Mouse (Mus musculus) thymus, postnatal 0 days (tissue): ENCODE data around the gene Sgf29. TPM values are rescaled to one million over a fixed set of nuclear protein-coding genes. Genes with fewer than 3 reads are reported as not detected.

Source experiments
- DNase-seq: peaks from one replicate; pipeline ENCODE4 v3.0.0-alpha.2; 2015; ENCODE audit warnings: low spot score
- polyA plus RNA-seq: library from polyadenylated mRNA; unstranded; fragments of >200 nt; fragmentation: Nextera tagmentation; extraction: Ambion mirVana; gene quantifications from 2 replicates; pipeline ENCODE4 v1.2.1, GENCODE M21; 2015

Sgf29 gene
- 62.2 and 72.9 TPM in 2 replicates for polyA plus RNA-seq

DNA sequence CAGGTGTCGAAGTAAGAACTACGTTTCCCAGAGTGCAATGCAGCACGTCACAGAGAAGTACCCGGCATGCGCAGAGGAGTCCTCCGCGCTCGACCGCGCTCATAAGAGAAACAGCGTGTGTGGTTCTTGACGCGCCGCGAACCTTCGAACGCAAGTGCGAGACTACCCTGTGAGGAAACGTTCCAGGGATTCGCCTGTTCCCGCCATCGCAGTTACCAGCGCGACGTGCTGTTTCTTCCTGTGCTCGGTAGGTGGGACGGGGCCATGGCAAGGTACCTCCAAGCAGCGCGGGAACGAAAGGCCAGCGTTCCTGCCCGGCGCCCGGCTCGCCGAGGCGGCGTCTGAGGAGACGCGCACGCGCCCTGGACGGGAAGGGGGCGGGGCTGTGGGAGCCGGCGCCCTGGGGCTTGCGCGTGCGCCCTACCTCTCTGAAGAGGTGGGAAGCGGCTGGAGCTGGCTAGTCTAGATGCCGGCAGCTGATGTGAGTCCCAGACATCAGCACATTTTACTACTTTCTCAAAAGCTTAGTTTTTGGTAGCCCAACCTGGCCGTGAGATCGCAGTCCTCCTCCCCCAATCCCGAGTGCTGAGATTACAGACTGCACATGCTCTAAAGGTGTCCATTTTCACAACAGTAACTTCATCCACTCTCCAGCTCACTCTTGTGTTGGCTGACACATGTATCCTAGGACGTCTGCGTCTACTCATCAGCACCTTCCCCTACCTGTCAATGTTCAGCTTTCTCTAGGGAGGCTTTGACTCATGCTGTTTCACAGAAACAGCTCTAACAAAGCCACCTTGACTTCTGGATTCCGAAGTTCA lies at the start of gene Sgf29:
Gene Sgf29, plus strand, starts transcription at position 79 of the 821 bp plus-strand sequence.
- peak; percentile 93 for DNase-seq

DNA sequence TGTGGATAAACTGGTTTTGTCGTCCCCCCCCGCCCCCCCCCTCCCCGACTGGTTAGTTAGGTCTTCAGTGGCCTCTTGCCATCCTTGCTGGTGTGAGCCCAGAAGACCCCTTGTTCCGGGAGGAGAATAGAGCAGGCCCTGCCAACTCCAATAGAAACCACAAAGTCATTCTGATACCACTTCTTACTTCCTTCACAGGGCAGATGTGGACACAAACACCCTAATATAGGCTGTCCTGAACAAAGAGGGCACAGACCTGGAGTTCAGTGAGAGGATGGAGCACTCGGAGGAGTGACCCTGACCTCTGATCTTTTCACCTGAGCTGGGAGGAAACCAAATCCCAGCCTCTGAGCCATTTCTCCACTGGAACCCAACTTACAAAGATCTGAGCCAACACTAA lies 47.2 kb upstream of the Sgf29 start:
- no peak for DNase-seq

DNA sequence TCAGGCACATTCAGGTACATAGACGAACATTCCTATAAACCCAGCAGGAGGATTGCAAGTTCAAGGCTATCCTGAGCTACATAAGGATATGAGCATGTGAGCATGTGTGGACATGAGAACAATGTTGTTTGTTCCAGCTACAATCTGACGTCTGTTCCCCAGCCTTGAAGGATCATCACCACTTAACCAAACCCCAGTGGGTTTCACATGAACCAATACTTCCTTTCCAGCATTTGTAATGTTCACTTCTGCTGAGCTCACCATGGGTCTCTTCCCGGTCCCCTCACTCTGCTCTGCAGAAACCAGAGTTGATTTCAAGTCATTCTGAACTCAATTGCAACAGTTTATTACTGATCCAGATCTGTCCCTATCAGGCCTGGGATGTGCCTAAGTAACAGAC lies 46.5 kb upstream of the Sgf29 start:
- no peak for DNase-seq

DNA sequence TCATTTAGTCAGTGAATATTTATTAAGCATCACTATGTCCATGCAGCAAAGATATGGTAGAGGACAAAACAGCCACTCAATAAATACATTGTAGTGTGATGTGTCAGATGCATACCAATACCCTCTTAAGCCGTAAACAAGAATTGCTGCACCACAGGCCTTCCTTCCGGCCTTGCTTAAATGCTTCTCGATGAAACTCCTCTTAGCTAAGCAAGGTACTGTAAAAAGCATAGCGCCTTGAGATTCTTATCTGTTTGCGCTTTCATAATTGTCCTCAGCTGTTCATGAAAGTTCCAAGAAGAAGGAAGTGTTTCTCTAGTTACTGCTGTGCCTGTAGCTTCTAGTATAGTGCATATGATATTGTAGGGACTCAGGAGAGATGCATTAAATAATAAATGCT lies 42.5 kb upstream of the Sgf29 start:
- peak; percentile 51 for DNase-seq

DNA sequence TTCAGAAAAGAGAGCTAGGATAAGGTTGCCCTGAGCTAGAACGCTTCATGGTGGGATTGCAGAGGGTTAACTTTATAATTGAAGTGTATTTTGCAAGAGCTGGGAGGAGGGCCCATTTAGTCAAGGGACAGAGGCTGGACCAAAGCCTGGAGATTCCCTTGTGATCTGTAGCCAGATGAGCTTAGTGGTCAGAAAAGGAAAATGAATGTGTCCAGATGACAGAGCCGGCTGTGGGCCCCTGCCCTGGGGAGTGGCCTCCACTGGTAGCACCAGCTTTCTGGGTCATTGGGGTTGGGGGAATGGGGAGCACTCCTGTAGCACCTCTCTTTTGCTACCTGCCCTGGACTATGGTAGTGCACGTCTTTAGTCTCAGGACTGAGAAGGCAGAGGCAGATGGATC lies 42.0 kb upstream of the Sgf29 start:
- no peak for DNase-seq

DNA sequence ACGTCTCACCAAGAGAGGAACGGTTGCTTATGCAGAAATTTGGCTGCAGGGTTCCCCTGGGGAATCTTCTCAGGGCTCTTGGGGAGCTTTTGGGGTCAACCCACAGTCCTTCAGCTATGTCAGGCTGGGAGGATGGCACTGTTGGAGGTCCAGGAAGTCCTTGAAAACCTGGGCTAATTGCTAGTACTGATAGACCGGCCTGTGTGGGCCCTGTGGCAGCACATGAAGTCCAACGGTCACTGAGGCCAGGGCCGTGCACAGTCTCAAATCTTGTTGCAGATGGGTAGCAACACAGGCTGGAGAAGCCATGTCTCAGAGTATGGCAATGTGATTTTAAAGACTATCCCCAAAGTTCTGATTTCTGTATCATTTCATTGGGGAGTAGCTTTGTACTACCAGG lies 41.3 kb upstream of the Sgf29 start:
- no peak for DNase-seq

DNA sequence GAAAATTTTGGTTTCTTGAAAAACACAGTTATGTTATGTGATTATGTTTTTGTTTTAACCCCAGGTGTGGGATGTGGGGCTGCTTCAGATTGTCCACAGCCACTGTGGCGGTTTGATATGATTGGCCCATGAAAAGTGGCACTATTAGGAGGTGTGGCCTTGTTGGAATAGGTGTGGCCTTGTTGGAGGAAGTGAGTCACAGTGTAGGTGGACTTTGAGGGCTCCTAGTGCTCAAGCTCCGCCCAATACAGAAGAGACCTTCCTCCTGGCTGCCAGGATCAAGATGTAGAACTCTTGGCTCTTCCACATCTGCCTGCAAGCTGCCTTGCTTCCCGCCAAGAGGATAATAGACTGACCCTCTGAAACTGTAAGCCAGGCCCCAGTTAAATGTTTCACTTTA lies 36.4 kb upstream of the Sgf29 start:
- no peak for DNase-seq

DNA sequence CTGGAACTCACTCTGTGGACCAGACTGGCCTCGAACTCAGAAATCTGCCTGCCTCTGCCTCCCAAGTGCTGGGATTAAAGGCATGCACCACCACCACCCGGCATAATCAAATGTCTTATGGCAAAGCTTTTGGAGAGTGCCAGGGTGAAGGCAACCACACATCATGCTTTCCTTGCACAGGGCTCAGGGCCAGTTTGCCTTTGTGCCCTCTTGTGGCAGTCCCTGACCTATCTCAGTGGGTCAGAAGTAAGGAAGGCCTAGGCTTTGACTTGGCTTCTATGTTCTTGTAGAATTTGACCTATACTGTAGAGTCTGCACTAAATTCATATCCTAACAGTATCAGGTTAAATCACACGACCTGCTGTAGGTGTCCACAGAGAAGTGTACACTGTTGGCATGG lies 32.4 kb upstream of the Sgf29 start:
- DNase-seq = no peak

DNA sequence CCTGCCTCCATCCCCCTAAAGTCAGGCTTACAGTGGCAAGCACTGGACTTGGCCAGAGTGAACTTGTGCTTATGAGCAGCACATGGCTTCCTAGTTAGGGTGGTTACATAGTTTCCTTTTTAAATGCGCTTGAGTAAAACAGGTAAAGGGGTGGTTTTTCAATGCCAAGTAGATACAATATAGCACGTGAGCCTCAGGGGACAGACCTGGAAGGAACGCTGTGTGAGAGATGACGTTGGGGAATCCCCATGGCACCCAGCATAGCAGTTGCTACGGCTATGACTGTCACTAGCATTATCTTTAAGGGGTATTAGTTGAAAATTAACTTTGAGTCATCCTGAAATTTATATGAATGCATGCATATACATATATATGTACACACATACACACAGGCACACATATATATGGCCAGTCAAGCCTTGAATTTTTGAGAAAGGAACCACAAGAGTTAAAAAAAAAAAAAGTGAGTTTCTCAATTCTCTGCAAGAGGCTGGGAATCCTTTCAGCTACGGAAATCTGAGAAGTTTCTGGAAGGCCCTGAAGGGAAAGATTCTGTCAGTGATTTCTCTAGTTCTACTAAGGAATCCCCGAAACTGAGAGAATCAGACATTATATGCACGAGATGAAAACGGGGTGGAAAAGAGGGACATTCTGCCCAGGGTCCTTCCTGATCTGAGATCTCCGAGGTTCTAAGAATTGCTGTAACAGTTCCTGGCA lies 29.4 kb upstream of the Sgf29 start:
- no peak for DNase-seq

DNA sequence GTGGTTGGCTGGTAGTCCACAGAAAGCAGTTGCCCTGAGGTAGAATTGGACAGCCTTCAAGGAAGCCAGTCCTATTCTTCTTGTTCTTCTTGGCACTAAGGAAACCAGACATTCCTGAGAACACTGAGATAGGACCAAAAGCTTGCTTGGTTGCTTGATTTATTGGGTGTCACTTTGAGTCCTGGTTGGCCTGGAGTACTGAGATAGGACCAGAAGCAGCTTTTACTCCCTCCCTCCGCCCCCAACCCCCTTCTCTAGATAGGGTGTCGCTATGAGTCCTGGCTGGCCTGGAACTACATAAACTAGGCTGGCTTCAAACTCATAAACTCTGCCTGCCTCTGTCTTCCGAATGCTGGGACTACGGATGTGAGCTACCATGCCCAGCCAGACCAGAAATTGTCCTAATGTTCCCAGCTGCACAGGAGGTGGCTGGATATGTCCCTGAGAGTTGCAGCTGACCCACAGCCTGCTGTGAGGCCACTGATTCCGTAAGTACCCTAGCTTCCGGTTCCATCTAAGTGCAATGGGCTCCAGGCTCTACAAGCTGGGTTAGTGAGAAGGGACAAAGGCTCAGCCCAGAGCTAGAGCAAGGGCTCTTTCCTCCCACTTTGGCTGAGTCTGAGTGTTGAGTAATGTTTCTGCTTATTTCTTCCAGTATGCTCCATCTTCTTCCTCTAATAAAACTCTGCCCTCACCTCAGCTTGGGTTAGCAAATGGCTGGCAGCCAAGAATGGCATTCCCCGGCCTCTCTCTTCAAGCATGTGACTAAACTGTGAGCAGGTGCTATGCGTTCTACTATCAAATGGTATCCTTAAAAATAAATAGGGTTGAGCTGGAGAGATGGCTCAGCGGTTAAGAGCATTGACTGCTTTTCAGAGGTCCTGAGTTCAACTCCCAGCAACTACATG lies 27.4 kb upstream of the Sgf29 start:
- no peak for DNase-seq

DNA sequence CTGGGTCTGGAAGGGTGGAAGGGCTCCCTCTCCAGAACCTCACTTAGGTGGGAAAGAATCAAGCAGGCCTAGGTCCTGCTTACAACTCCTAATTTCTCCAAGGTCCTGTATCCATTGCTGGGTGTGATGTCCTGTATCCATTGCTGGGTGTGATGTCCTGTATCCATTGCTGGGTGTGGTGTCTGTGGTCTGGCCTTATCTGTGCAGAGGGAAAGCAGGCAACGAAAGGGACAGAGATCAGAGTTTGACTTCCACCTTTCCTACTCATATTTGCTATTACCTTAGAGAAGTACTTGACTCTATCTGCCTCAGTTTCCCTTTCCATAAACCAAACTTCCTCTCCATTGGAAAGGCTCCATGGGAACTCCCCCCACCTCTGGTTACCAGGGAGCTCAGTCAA lies 25.7 kb upstream of the Sgf29 start:
- no peak for DNase-seq

DNA sequence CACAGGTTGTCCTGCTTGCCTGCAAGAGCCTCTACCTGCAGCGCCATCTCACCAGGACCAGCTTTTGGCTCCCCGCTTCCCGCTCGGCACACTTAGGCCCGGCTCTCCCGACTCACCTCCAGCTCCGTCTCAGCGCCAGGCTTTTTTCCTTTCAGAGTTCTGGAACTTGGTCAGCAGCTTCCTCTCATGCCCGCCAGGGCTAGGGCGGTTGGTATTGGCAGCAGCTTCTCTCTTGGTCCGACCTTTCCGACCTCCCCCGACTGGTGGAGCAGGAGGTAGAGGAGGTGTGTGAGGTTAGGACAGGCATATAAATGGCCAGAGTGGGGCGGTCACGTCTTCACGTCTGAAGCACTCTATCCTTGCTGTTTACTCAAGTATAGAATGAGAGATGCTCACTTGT lies 24.3 kb upstream of the Sgf29 start:
- no peak for DNase-seq

DNA sequence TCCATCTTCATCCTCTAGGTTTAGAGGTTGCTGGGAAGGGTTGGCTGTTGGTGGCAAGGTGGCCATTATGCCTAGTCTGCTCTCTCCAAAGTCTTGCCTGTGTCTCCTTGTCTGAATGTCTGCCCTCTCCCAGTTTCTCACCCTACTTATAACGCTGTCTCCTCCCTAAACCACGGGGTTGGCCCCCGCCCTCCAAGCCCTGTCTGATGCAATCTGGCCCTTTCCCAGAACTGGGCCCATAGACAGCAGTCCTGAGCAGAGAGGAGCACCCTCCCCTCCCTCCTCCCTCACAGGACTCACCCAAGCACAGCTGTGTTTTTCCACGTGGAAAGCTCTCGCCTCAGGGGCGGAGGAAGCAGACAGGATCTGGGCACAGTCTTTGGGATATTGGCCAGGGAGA lies 23.7 kb upstream of the Sgf29 start:
- DNase-seq = no peak

DNA sequence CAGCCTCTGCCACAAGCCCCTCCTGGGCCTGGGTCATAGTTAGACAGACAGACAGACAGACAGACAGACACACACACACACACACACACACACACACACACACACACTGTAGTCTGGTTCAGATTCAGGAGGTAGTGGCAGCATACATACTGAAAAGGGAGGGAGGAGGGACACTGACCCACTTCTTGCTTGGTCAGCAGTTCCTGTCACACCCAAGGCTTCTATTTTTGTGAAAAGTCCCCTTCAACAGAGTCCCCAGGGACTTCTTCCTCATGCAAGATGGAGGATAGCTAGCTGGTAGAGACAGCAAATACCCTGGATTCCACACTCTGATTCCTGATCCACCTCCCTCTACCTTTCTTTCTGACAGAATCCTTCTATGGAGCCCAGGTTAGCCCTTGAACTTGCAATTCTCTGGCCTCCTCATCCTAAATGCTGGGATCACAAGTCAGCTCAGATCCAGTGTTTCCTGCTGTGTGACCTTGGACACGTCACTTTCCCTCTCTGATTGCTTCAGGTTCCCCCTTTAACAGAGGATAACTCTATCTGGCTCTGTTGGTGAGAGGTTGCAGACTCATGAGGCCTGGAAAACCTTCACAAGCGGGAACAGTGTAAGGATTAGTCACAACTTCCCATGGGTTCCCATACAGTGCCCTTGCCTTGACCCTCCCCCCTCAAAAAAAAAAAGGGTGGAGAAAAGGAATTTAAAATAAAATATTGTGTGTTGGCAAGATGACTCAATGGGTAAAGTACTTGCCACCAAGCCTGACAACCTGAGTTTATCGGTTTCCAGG lies 23.1 kb upstream of the Sgf29 start:
- no peak for DNase-seq

DNA sequence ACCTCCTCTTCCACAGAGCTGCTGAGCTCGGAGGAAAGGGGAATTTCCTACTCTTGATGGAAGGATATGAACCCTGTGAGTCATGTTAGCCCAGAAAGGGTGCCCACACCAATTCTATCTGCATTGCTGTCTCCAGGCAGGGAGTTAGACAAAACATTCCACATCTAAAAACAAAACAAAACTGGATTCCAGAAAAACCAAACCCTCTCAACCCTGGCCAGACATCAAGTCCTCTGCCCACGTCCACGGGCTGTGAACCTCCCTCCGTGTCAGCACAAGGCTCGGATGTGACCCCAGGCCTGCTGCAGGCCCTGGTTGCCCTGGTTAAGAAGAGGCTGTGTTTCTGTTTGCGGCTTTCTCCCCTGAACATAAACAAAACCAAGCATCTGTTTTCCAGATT lies 21.0 kb upstream of the Sgf29 start:
- no peak for DNase-seq

DNA sequence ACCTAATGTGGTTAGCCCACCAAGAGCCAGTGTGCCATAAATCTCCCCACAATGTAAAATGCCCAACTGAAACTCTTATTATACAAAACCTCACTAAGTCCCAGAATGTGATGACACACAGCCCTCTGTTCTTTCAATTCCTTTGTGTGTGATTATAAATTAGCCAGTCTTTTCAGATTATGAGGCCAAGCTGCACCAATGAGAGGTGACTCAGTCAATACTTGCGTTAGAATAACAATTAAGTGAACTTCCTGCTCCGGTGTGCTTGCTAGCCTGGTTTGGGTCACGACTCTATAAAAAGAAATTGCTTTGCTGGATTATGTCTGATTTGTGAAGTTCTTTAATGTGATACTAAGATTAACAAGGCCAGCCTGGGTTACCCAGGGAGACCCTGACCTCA lies 19.2 kb upstream of the Sgf29 start:
- DNase-seq = no peak

DNA sequence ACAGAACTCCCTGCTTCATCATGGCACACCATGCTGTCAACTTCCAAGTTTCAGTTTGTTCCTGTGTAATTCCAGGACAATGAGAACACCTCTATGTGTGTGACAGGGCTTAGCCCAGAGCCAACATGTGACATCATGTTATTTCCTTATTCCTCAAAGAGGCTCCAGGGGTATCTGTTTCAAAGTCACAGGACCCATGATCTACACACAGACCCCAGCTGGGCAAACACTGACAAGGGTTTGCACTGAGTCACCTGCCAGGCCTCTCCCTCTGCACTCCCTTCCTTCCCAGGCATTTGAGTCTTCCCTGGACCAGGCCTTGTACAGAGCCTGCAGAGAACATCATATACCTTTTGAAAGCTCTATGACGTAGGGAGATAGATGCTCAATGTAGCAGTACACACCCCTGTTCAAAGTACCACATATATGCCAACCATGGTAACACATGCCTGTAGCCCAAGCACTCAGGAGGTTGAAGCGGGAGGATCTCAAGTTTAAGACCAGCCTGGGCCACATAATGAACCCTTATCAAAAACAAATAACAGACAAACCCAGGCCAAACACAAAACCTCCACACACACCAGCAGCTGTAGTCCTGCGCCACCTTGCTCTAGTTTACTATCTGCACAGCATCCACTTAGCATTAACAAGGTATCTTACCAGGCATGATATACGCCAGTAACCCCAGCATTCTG lies 18.1 kb upstream of the Sgf29 start, which contains the start of gene Nupr1:
Gene Nupr1, minus strand, starts transcription at position 38 of the 695 bp plus-strand sequence.
- DNase-seq = no peak

DNA sequence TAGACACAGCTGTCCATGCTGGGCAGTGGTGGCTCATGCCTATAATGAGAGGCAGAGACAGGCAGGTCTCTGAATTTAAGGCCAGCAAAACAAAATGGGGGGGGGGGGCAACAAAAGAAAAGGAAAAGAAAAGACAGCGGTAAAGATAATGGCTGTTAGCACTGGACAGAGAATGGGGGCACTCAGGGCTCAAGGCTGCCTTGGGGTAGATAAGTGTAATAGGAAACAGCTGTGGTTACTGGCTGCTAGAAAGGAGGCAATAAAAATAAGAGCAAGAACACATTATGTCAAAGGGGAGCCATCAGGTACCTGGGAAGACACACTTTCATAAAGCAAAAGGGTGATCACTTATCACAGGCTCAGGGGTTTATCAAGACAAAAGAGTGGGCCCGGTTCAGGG lies 16.6 kb upstream of the Sgf29 start:
- no peak for DNase-seq

DNA sequence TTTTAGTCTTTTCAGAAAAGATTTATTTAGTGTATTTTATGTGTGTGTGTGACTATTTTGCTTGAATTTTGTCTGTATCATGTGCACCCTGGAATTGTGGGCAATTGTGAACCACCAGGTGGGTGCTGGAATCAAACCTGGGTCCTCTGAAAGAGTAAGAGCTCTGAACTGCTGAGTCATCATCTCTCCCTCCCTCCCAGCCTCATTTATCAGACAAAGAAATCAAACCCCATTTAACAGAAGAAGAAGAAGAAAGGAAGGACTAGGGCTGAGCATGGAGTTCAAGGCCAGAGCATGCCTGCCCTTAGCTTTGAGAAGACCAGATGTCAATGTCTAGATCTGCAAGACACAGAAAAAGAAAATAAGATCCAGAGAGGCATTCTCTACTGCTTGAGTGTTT lies 13.7 kb upstream of the Sgf29 start:
- no peak for DNase-seq
